Mouse (Mus musculus): ENCODE data around the gene Nipal1. TPM values are rescaled to one million over a fixed set of nuclear protein-coding genes. Genes with fewer than 3 reads are reported as not detected.

Gene Nipal1
- polyA plus RNA-seq, 1 experiment: not detected

GRCm38 (mm10) chr5:72709976-72710375 lies 62.4 kb downstream of the Nipal1 start:
- no peak overlapping the region for H3K27ac ChIP-seq (ENCODE audit: insufficient read depth, low read length)
- H3K4me1 ChIP-seq (ENCODE audit: control insufficient read depth, insufficient read depth, low read length): no peaks in the 10 kb centered on the region
- no peak overlapping the region for H3K4me3 ChIP-seq (ENCODE audit: insufficient read depth, low read length)
- TF ChIP-seq CTCF (IDR thresholded peaks at IDR 0.05; ENCODE audit: extremely low read depth, insufficient read depth, low read length) (no peak), POLR2A (IDR thresholded peaks at IDR 0.05; ENCODE audit: extremely low read depth, insufficient read depth, low read length) (no peak)

GRCm38 (mm10) chr5:72710572-72711278 lies 63.1 kb downstream of the Nipal1 start:
- no peaks in the 10 kb centered on the region for H3K4me1 ChIP-seq (ENCODE audit: control insufficient read depth, insufficient read depth, low read length)
- TF ChIP-seq POLR2A (IDR thresholded peaks at IDR 0.05; ENCODE audit: extremely low read depth, insufficient read depth, low read length) (no peak), CTCF (IDR thresholded peaks at IDR 0.05; ENCODE audit: extremely low read depth, insufficient read depth, low read length) (peak; percentile 67)
- H3K4me3 ChIP-seq (ENCODE audit: insufficient read depth, low read length): no peak overlapping the region
- no peak overlapping the region for H3K27ac ChIP-seq (ENCODE audit: insufficient read depth, low read length)

GRCm38 (mm10) chr5:72720587-72720986 lies 73.0 kb downstream of the Nipal1 start:
- 0 out of 2 replicates have a peak, but pooled peaks have one; percentile 6 for TF ChIP-seq CTCF (IDR thresholded peaks at IDR 0.05; ENCODE audit: extremely low read depth, insufficient read depth, low read length)
- TF ChIP-seq POLR2A (IDR thresholded peaks at IDR 0.05; ENCODE audit: extremely low read depth, insufficient read depth, low read length): no peak
- Histone ChIP-seq H3K4me3 (ENCODE audit: insufficient read depth, low read length) (no peak overlapping the region), H3K27ac (ENCODE audit: insufficient read depth, low read length) (no peak overlapping the region), H3K4me1 (ENCODE audit: control insufficient read depth, insufficient read depth, low read length) (no peaks in the 10 kb centered on the region)

Other genes with a start within 250 kb of the Nipal1 start
- 0.13 and 0.17 TPM in 2 replicates for gene Corin, start 143.3 kb upstream of the Nipal1 start, polyA plus RNA-seq (2012; rRNA removed)
- 7.5 and 7.7 TPM in 2 replicates for gene Nfxl1, start 88.1 kb upstream of the Nipal1 start, polyA plus RNA-seq (2012; rRNA removed)
- gene Zar1, start 66.5 kb upstream of the Nipal1 start, polyA plus RNA-seq (2012; rRNA removed): 0.15 and 0.17 TPM in 2 replicates
- gene Gm5868, start 60.2 kb upstream of the Nipal1 start, polyA plus RNA-seq (2012; rRNA removed): not detected in 2 replicates
- not detected in 2 replicates for gene Cnga1, start 3.5 kb upstream of the Nipal1 start, polyA plus RNA-seq (2012; rRNA removed)
- 0.13 and 0.21 TPM in 2 replicates for gene Txk, start 105.0 kb downstream of the Nipal1 start, polyA plus RNA-seq (2012; rRNA removed)
- gene Tec, start 220.7 kb downstream of the Nipal1 start, polyA plus RNA-seq (2012; rRNA removed): 2.0 TPM in 2 replicates